Mouse (Mus musculus) brain, embryonic 14.5 days (tissue): ENCODE results near the gene Car1.
"Not testable (repeated sequence)": the region's sequence is repeated elsewhere in the genome, so short reads cannot be mapped to it uniquely, and the experiment has no call there.

ENCODE experiments used
- CTCF ChIP-seq: fragments of 200-500 bp; IDR thresholded peaks from 2 replicates; pipeline ENCODE4 v1.5.1; 2012; ENCODE audit warnings: inconsistent platforms, mild to moderate bottlenecking, moderate library complexity, borderline replicate concordance; ENCODE audit not compliant: insufficient read depth, insufficient read length; ENCODE audit errors: extremely low read depth
- POLR2A ChIP-seq: fragments of 200-500 bp; IDR thresholded peaks from 2 replicates; pipeline ENCODE4 v1.6.1; 2012; ENCODE audit warnings: mild to moderate bottlenecking, inconsistent platforms, borderline replicate concordance; ENCODE audit not compliant: poor library complexity, insufficient read depth, insufficient read length, severe bottlenecking; ENCODE audit errors: extremely low read depth

- not testable (repeated sequence) for TF ChIP-seq CTCF, POLR2A
These were observed 25.8 kb downstream of the Car1 start for GRCm38 (mm10) chr3:14782365-14782764.
